Mouse (Mus musculus) MEL (cell line): ENCODE measurements around the gene Mrpl47. TPM values are rescaled to one million over a fixed set of nuclear protein-coding genes. Genes with fewer than 3 reads are reported as not detected.

Experiments used
- DNase-seq: peaks from one replicate; pipeline ENCODE4 v3.0.0; 2011; ENCODE audit warnings: low read depth, low spot score
- H3K27ac ChIP-seq: 2 replicates; pipeline ENCODE4 v1.5.1; 2012; ENCODE audit warnings: low read depth, mild to moderate bottlenecking, control low read depth, low read length, moderate library complexity; ENCODE audit not compliant: control insufficient read depth
- H3K27me3 ChIP-seq, 2 experiments: fragments of 150-350 bp in 1 of 2; sonication (generic) in 1 of 2; 2 replicates each; pipeline ENCODE4 v1.6.1; 2012; ENCODE audit warnings: low read length in 2 of 2, mild to moderate bottlenecking in 2 of 2, improper control_type of control experiment in 1 of 2, moderate library complexity in 1 of 2; ENCODE audit not compliant: insufficient read depth in 2 of 2, control insufficient read depth in 1 of 2
- H3K36me3 ChIP-seq, 2 experiments: 2 replicates each; pipeline ENCODE4 v1.6.1; 2012 to 2014; ENCODE audit warnings: low read length in 2 of 2, improper control_type of control experiment in 1 of 2, inconsistent platforms in 1 of 2, mild to moderate bottlenecking in 1 of 2; ENCODE audit not compliant: insufficient read depth in 2 of 2, control insufficient read depth in 1 of 2
- H3K4me1 ChIP-seq, 2 experiments: fragments of 150-350 bp in 1 of 2; sonication (generic) in 1 of 2; 2 replicates each; pipeline ENCODE4 v1.6.1; 2012; ENCODE audit warnings: low read length in 2 of 2, improper control_type of control experiment in 1 of 2, mild to moderate bottlenecking in 1 of 2; ENCODE audit not compliant: insufficient read depth in 2 of 2, control insufficient read depth in 1 of 2
- H3K4me3 ChIP-seq, 2 experiments: fragments of 150-350 bp in 1 of 2; sonication (generic) in 1 of 2; 2 replicates each; pipeline ENCODE4 v1.5.1; 2012; ENCODE audit warnings: low read depth in 2 of 2, low read length in 2 of 2, mild to moderate bottlenecking in 2 of 2, moderate library complexity in 2 of 2, control low read depth in 1 of 2, improper control_type of control experiment in 1 of 2; ENCODE audit not compliant: control insufficient read depth in 1 of 2, insufficient read depth in 1 of 2
- H3K79me2 ChIP-seq: 2 replicates; pipeline ENCODE4 v1.6.1; 2012; ENCODE audit warnings: mild to moderate bottlenecking, low read length, moderate library complexity; ENCODE audit not compliant: control insufficient read depth, poor library complexity, insufficient read depth
- H3K9ac ChIP-seq: 2 replicates; pipeline ENCODE4 v1.6.1; 2012; ENCODE audit warnings: low read depth, mild to moderate bottlenecking, control low read depth, low read length, moderate library complexity; ENCODE audit not compliant: control insufficient read depth, poor library complexity, severe bottlenecking
- H3K9me3 ChIP-seq: fragments of 150-350 bp; sonication (generic); replicated peaks from 2 replicates; pipeline ENCODE4 v1.6.1; 2012; ENCODE audit warnings: mild to moderate bottlenecking, low read length, improper control_type of control experiment, moderate library complexity; ENCODE audit not compliant: insufficient read depth
- CTCF ChIP-seq, 3 experiments: IDR thresholded peaks in 2 of 3; conservative IDR thresholded peaks in 1 of 3; 2 replicates each; pipeline ENCODE4 v1.5.1; 2011 to 2012; ENCODE audit warnings: low read length in 3 of 3, low read depth in 2 of 3, mild to moderate bottlenecking in 2 of 3, improper control_type of control experiment in 1 of 3, inconsistent platforms in 1 of 3, mixed read lengths in 1 of 3, moderate library complexity in 1 of 3; ENCODE audit not compliant: control insufficient read depth in 1 of 3, insufficient read depth in 1 of 3, poor library complexity in 1 of 3, severe bottlenecking in 1 of 3
- E2F4 ChIP-seq: IDR thresholded peaks from 2 replicates; pipeline ENCODE4 v1.6.1; 2011; ENCODE audit warnings: low read depth, low read length, improper control_type of control experiment, borderline replicate concordance
- ELF1 ChIP-seq: IDR thresholded peaks from 2 replicates; pipeline ENCODE4 v1.6.1; 2014; ENCODE audit warnings: low read depth, mild to moderate bottlenecking, inconsistent platforms, low read length, improper control_type of control experiment, moderate library complexity
- GABPA ChIP-seq: IDR thresholded peaks from 2 replicates; pipeline ENCODE4 v1.6.1; 2012; ENCODE audit warnings: low read depth, mild to moderate bottlenecking, inconsistent platforms, low read length, improper control_type of control experiment, moderate library complexity
- JUND ChIP-seq: IDR thresholded peaks from 2 replicates; pipeline ENCODE4 v1.6.1; 2011; ENCODE audit warnings: low read depth, mild to moderate bottlenecking, improper control_type of control experiment, low read length
- MAFK ChIP-seq: IDR thresholded peaks from 2 replicates; pipeline ENCODE4 v1.6.1; 2011; ENCODE audit warnings: low read depth, mild to moderate bottlenecking, low read length, improper control_type of control experiment, borderline replicate concordance
- MEF2A ChIP-seq: IDR thresholded peaks from 2 replicates; pipeline ENCODE4 v1.6.1; 2014; ENCODE audit warnings: low read depth, mild to moderate bottlenecking, inconsistent platforms, low read length, improper control_type of control experiment; ENCODE audit not compliant: poor library complexity, insufficient replicate concordance, severe bottlenecking; ENCODE audit errors: extremely low read depth
- MYC ChIP-seq: IDR thresholded peaks from 2 replicates; pipeline ENCODE4 v1.6.1; 2011; ENCODE audit warnings: low read depth, mild to moderate bottlenecking, low read length, improper control_type of control experiment, moderate library complexity
- TCF12 ChIP-seq: IDR thresholded peaks from 2 replicates; pipeline ENCODE4 v1.6.1; 2014; ENCODE audit warnings: low read depth, mild to moderate bottlenecking, inconsistent platforms, low read length, improper control_type of control experiment, moderate library complexity
- USF1 ChIP-seq: IDR thresholded peaks from 2 replicates; pipeline ENCODE4 v1.6.1; 2014; ENCODE audit warnings: low read depth, mild to moderate bottlenecking, inconsistent platforms, low read length, improper control_type of control experiment, moderate library complexity
- ZC3H11A ChIP-seq: IDR thresholded peaks from 2 replicates; pipeline ENCODE4 v1.6.1; 2012; ENCODE audit warnings: low read depth, mild to moderate bottlenecking, inconsistent platforms, low read length, improper control_type of control experiment
- polyA plus RNA-seq, 2 experiments: library from polyadenylated mRNA; stranded (reverse) in 1 of 2; unstranded in 1 of 2; fragments of >175 nt in 1 of 2; fragments of >200 nt in 1 of 2; gene quantifications; 2 replicates each; pipeline versions ENCODE4 v1.2.1 to v1.2.4; 2012; ENCODE audit warnings: low replicate concordance in 2 of 2, low read depth in 1 of 2; ENCODE audit not compliant: insufficient read length in 2 of 2, insufficient read depth in 1 of 2, missing spikeins in 1 of 2
- total RNA-seq: library from RNA; depleted of rRNA; stranded (reverse); fragments of 300-350 nt; gene quantifications from 2 replicates; pipeline ENCODE4 v1.2.3, GENCODE M21; 2012; rRNA removed

The Mrpl47 gene
- total and polyA plus RNA-seq, 3 experiments: 70.3 to 73.1 TPM; not detected in 1

DNA sequence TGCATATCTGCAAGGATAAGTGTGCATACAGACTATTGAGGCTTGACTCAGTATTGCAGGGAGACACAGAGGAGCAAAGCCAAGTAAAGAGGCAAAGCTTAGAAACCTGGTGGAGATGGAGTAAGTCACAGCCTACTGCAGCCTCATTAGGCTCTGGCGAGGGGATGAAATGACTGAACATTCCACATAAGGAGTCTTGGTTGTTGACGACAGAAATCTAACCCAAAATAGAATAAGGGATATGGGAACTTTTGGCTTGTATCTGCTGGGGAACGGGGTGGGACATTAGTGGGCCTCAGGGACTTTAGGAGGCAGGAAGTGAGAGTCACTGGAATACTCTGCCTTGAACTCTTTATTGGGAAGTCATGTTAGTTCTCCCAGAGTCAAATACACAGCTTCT, 52.8 kb downstream of the Mrpl47 start:
- H3K4me3 ChIP-seq: no peak overlapping the region
- no peak overlapping the region for H3K9ac ChIP-seq
- no peaks in the 10 kb centered on the region for H3K27me3 ChIP-seq
- peaks cover 0 to 16% of the 10 kb centered on the region in 2 experiments; a peak in 2 of 4 replicates for H3K36me3 ChIP-seq
- DNase-seq: no peak
- peaks cover 7 to 19% of the 10 kb centered on the region in 2 experiments; a peak in 3 of 4 replicates for H3K4me1 ChIP-seq
- no peak overlapping the region for H3K27ac ChIP-seq
- no peaks in the 10 kb centered on the region for H3K79me2 ChIP-seq
- TF ChIP-seq GABPA: no peak
- TF ChIP-seq MYC: no peak
- no peak for TF ChIP-seq CTCF (IDR thresholded peaks at IDR 0.05 in 2 of 3, conservative IDR thresholded peaks at IDR 0.05 in 1 of 3; ENCODE audit: control insufficient read depth in 1 of 3, insufficient read depth in 1 of 3, low read depth in 2 of 3, low read length in 3 of 3, poor library complexity in 1 of 3, severe bottlenecking in 1 of 3)
- no peak for TF ChIP-seq E2F4
- no peak for TF ChIP-seq ZC3H11A
- no peaks in the 10 kb centered on the region for H3K9me3 ChIP-seq

DNA sequence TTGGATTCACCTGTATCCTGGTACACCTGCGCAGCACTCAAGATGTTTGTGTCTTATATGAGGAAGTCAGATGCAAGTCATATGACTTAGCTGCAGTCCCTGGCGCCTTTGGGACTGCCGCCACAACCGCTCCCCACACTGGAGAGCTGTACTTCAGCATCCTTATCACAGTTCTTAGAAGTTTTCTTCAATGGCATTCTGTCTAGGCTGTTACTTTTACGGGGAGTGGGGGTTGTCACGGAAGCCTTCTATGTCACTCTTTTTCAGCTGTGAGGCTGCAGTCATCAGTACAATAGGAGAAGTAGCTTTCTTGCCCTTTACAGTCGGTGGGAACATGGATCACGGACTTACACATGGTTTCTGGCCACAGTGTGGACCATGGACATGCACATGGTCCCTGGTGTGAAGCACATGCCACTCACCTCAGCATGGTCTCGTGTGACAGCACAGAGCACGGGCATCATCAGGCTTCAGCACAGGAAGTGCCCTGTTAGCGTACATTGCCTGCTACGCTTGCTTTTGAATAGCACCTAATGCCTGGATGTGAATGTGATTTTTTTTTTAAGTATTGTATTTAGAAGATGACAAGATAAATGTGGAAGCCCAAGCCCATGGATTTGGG, 54.4 kb downstream of the Mrpl47 start:
- peaks cover 7 to 13% of the 10 kb centered on the region in 2 experiments; a peak in 3 of 4 replicates for H3K4me1 ChIP-seq
- H3K4me3 ChIP-seq: no peak overlapping the region
- no peaks in the 10 kb centered on the region for H3K27me3 ChIP-seq
- DNase-seq: no peak
- no peaks in the 10 kb centered on the region for H3K9me3 ChIP-seq
- TF ChIP-seq MEF2A (no peak), JUND (no peak), TCF12 (no peak), USF1 (no peak), ELF1 (no peak)
- H3K27ac ChIP-seq: no peak overlapping the region
- no peak overlapping the region for H3K9ac ChIP-seq
- H3K36me3 ChIP-seq: peaks cover 0 to 8% of the 10 kb centered on the region in 2 experiments; a peak in 2 of 4 replicates
- no peaks in the 10 kb centered on the region for H3K79me2 ChIP-seq

DNA sequence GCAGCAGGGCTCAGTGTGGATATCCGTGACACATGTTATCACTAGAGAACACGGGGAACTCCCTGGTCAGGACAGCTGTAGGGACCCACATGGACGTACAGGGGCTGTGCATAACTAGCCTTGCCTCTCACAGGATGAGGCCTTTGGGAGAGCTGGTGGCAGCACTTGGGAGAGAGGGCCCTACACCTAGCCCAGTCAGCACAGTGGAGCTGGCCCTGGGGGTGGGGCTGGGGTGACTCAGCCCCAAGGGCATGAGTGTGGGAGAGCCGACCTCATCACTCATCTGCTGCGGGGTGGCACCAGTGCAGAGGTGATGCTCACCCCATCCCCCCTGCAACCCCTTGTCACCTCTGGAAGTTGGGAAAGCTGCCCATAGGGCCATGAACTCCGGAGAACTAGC, 61.0 kb downstream of the Mrpl47 start:
- H3K79me2 ChIP-seq: no peaks in the 10 kb centered on the region
- no peak for TF ChIP-seq MAFK

More for the DNA sequence above, 61.0 kb downstream of the Mrpl47 start:
- DNase-seq: no peak
- H3K4me1 ChIP-seq: peaks cover 0 to 2% of the 10 kb centered on the region in 2 experiments; a peak in 1 of 4 replicates
- no peaks in the 10 kb centered on the region for H3K27me3 ChIP-seq
- H3K9ac ChIP-seq: no peak overlapping the region
- no peak overlapping the region for H3K4me3 ChIP-seq
- peaks cover 0 to 3% of the 10 kb centered on the region in 2 experiments; a peak in 1 of 4 replicates for H3K36me3 ChIP-seq
- H3K9me3 ChIP-seq: no peaks in the 10 kb centered on the region
- no peak overlapping the region for H3K27ac ChIP-seq

Other genes with a start within 250 kb of the Mrpl47 start
- not detected in 2 replicates for gene Kcnmb3, start 245.4 kb downstream of the Mrpl47 start, total RNA-seq
- gene Kcnmb3, start 245.4 kb downstream of the Mrpl47 start, polyA plus RNA-seq: not detected
- gene Zfp639, start 227.3 kb downstream of the Mrpl47 start, total RNA-seq: 34.1 and 34.5 TPM in 2 replicates
- 100 to 1,000 TPM in 1 of 2 experiments, 10 to 100 TPM in 1; 35.4 to 302 TPM for gene Zfp639, start 227.3 kb downstream of the Mrpl47 start, polyA plus RNA-seq
- gene Mfn1, start 208.1 kb downstream of the Mrpl47 start, total RNA-seq: 20.8 and 25.5 TPM in 2 replicates
- 10 to 100 TPM in 1 of 2 experiments, not detected in 1; 29.4 TPM for gene Mfn1, start 208.1 kb downstream of the Mrpl47 start, polyA plus RNA-seq
- gene Gnb4, start 121.0 kb downstream of the Mrpl47 start, total RNA-seq: 61.2 and 62.4 TPM in 2 replicates
- gene Gnb4, start 121.0 kb downstream of the Mrpl47 start, polyA plus RNA-seq: 10 to 100 TPM in 1 of 2 experiments, not detected in 1; 49.5 TPM
- 164 and 175 TPM in 2 replicates for gene Actl6a, start 31.3 kb downstream of the Mrpl47 start, total RNA-seq
- 100 to 1,000 TPM in 1 of 2 experiments, not detected in 1; 129 TPM for gene Actl6a, start 31.3 kb downstream of the Mrpl47 start, polyA plus RNA-seq
- gene Ndufb5, start 615 bp downstream of the Mrpl47 start, total RNA-seq: 232 and 241 TPM in 2 replicates
- gene Ndufb5, start 615 bp downstream of the Mrpl47 start, polyA plus RNA-seq: 100 to 1,000 TPM; 213 to 502 TPM
- gene Usp13, start 79.9 kb upstream of the Mrpl47 start, total RNA-seq: not detected in 2 replicates
- gene Usp13, start 79.9 kb upstream of the Mrpl47 start, polyA plus RNA-seq: not detected